Mouse (Mus musculus) activated CD4-positive, CD25-positive, alpha-beta regulatory T cell, adult 4 months (primary cell): ENCODE measurements around the gene Gm4924. TPM values are rescaled to one million over a fixed set of nuclear protein-coding genes. Genes with fewer than 3 reads are reported as not detected.

Source experiments
- ATAC-seq: one replicate; pipeline ENCODE4 v1.8.0; 2017
- polyA plus RNA-seq, 2 experiments: library from polyadenylated mRNA; unstranded; fragments of 100-300 nt; shearing (Covaris generic); gene quantifications; one replicate each; pipeline ENCODE4 v1.2.1; 2017

Gene Gm4924
- 10 to 100 TPM; 10.3 to 12.3 TPM for polyA plus RNA-seq

DNA sequence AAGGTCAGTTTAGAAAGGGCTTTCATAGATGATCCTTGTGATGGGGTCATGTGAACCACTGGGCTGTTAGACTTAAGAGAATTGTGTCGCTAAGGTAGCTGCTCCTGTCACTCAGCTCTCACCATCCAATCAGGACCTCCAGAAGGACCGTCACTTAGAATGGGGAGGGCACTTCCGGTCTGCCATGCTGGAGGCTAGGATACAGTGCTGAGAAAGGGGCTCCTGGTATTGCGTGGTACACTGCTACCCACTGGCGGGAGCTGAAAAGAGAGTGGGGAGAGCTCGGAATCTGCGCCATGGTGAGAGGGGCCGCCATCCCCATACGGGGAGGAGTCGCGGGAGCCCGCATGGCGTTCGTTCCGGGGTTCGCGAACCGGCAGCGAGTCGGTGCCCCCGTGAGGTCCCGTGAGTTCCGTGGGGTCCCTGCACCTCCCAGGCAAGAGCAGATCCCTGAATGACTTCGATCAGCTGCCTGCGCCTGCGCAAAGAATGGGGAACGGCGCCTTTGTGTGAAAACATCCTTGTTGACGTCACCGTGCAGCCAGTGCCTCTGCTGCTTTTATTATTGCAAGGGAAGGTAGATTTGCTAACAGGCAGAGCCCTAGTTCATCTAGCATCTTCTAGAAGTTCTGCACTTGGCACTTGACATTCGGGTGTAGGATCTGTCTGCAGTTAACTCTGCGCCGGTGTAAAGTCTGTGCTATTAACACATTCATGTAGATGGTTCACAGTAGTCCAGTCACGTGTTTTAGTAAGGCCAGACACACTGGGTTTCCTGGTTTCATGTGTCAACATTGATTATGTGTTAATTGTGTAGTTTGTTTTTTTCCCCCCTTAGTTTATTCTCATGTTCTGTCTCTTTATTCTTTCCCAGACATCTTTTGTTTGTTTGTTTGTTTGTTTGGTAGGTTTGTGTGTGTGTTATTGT lies at the start of gene Gm4924:
Gm4924 (plus strand) TSS at position 173 of the 928 bp plus-strand sequence.
- peak; percentile 97 for ATAC-seq

DNA sequence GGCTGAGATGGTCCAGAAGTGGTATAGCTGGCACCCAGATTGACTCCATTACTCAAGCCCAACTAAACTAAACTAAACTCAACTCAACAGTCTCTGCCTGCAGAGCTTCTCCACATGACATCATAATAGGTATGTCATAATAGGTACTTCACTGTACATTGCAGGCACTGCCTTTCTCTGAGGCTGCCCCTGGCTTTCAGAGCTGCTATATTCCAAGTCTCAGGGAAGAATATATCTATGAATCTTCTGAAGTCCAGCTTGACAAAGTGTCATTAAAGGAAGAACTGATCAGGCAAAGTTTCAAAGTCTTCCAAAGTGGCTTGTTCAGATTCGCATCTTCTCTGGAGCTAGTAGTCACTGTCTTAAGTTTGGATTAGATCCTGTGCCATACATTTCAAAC lies 37.6 kb upstream of the Gm4924 start, which contains the start of gene 4932415D10Rik:
4932415D10Rik (minus strand) TSS at position 101 of the 400 bp plus-strand sequence.
- no peak for ATAC-seq

DNA sequence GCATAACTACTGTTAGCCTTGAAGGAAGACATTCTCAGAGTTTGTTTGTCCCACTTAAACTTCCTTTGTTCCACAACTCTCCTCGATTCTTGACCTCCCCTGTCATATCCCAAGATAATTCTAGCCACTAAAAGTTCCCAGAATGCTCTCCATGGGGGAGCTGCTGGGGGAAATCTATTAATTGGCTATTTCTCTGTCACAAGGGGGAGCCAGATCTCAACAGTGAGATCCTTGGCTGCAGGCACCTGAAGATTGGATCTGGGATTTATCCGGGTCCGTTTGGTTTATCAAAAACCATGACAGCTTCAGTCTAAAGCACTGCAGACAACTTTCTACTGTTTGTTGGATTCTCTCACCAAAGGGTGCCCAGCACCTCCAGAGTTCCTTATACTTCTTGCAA lies 33.9 kb upstream of the Gm4924 start:
- ATAC-seq: no peak

- ATAC-seq: no peak
These were observed 24.2 kb upstream of the Gm4924 start for GRCm38 (mm10) chr10:82329826-82330225.

DNA sequence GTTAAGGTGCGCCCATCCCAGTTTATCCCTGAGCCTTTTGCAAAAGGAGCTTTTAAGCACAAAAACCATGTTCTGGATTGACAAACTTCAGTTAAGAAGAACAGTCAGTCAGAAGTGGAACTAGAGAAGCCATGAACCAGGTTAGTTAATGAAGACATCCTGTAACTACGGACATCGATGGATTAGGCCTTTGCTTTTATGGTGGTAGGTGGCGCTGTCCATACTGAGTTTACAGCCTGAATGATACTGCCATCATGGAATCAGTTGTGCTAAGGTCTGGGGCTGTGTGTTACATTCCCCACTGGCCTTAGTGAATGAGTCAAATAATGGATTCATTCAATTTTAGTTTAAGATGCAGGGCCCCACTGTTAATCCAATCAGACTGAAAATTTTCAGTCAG lies 1.3 kb downstream of the Gm4924 start:
- ATAC-seq: no peak

- no peak for ATAC-seq
These were observed 7.9 kb downstream of the Gm4924 start for GRCm38 (mm10) chr10:82361911-82362310.

- no peak for ATAC-seq
These were observed 28.9 kb downstream of the Gm4924 start for GRCm38 (mm10) chr10:82382992-82383391.

GRCm38 (mm10) chr10:82409511-82409910 lies 55.5 kb downstream of the Gm4924 start:
- ATAC-seq: no peak

- no peak for ATAC-seq
These were observed 69.6 kb downstream of the Gm4924 start for GRCm38 (mm10) chr10:82423631-82424030.

Other genes with a start within 250 kb of the Gm4924 start
- gene AU041133, start 226.2 kb upstream of the Gm4924 start, polyA plus RNA-seq: 10 to 100 TPM in 1 of 2 experiments, 1 to 10 TPM in 1; 9.9 to 11.5 TPM
- 10 to 100 TPM; 14.2 to 15.4 TPM for gene Zfp938, start 113.0 kb upstream of the Gm4924 start, polyA plus RNA-seq
- not detected for gene 4932415D10Rik, start 37.7 kb upstream of the Gm4924 start, polyA plus RNA-seq
- not detected for gene Gm1553, start 138.4 kb downstream of the Gm4924 start, polyA plus RNA-seq